Mouse (Mus musculus) gonadal fat pad, adult 2 months (tissue): ENCODE results near the gene Cyb5b. TPM values are rescaled to one million over a fixed set of nuclear protein-coding genes. Genes with fewer than 3 reads are reported as not detected.
"Not testable (repeated sequence)": the region's sequence is repeated elsewhere in the genome, so short reads cannot be mapped to it uniquely, and the experiment has no call there.

Source experiments
- DNase-seq: peaks from one replicate; pipeline ENCODE4 v3.0.0-alpha.2; 2012; ENCODE audit warnings: low read depth
- polyA plus RNA-seq: library from polyadenylated mRNA; depleted of rRNA; stranded (reverse); fragments of >200 nt; gene quantifications from 2 replicates; pipeline ENCODE4 v1.2.3, GENCODE M21; 2012; rRNA removed

Cyb5b gene
- polyA plus RNA-seq = 216 and 287 TPM in 2 replicates

- DNase-seq = peak; percentile 84
Observed at GRCm38 (mm10) chr8:107150404-107151157, at the start of gene Cyb5b. Gene Cyb5b (plus strand): TSS chr8:107150640.

- no peak for DNase-seq
Observed at GRCm38 (mm10) chr8:107104547-107104946, 45.9 kb upstream of the Cyb5b start.

- DNase-seq = not testable (repeated sequence)
Observed at GRCm38 (mm10) chr8:107108089-107108488, 42.4 kb upstream of the Cyb5b start.

- DNase-seq = no peak
Observed at GRCm38 (mm10) chr8:107108978-107109720, 41.3 kb upstream of the Cyb5b start.

- no peak for DNase-seq
Observed at GRCm38 (mm10) chr8:107109816-107110435, 40.5 kb upstream of the Cyb5b start.

- DNase-seq = no peak
Observed at GRCm38 (mm10) chr8:107110629-107111330, 39.7 kb upstream of the Cyb5b start.

GRCm38 (mm10) chr8:107111340-107112105, 38.9 kb upstream of the Cyb5b start:
- DNase-seq = no peak

GRCm38 (mm10) chr8:107113209-107113608, 37.2 kb upstream of the Cyb5b start:
- DNase-seq = no peak

GRCm38 (mm10) chr8:107114150-107115007, 36.1 kb upstream of the Cyb5b start:
- DNase-seq = no peak

GRCm38 (mm10) chr8:107115008-107115320, 35.5 kb upstream of the Cyb5b start:
- DNase-seq = no peak

GRCm38 (mm10) chr8:107116023-107116422, 34.4 kb upstream of the Cyb5b start:
- no peak for DNase-seq

GRCm38 (mm10) chr8:107117019-107117418, 33.4 kb upstream of the Cyb5b start:
- DNase-seq = no peak

- DNase-seq = no peak
Observed at GRCm38 (mm10) chr8:107118803-107119233, 31.6 kb upstream of the Cyb5b start.

GRCm38 (mm10) chr8:107119412-107119811, 31.0 kb upstream of the Cyb5b start:
- peak; percentile 96 for DNase-seq

- no peak for DNase-seq
Observed at GRCm38 (mm10) chr8:107120806-107121205, 29.6 kb upstream of the Cyb5b start.

- DNase-seq = no peak
Observed at GRCm38 (mm10) chr8:107121681-107122291, 28.7 kb upstream of the Cyb5b start.

GRCm38 (mm10) chr8:107123063-107123614, 27.3 kb upstream of the Cyb5b start:
- no peak for DNase-seq

- DNase-seq = no peak
Observed at GRCm38 (mm10) chr8:107124343-107124742, 26.1 kb upstream of the Cyb5b start.

GRCm38 (mm10) chr8:107129171-107130025, 21.0 kb upstream of the Cyb5b start:
- peak; percentile 91 for DNase-seq
